Mouse (Mus musculus): Measurements from ENCODE around the gene Gm11985.
A peak's percentile ranks its signal among the peaks of the same experiment; 100 is the strongest.

The Gm11985 gene

DNA sequence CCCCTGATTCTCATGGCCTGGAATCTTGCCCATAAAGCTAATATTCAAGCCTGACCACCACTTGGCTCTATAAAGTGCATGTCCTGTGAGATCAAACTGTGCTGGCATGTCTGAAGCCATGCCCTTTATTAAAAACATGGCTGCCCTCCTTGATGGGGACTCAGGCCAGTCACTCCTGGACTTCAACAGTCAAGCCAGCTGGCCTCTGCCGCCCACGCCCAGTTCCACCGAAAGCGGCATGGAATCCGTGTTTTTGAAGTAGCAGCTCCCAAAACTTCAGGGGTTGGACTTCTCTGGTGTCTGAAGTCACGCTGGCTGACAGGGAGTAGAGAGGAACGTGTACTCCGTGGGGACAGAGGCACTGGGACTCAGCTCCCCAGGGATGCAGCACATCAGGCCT lies 40.8 kb downstream of the Gm11985 start:
- no peak for TF ChIP-seq GATA4 (IDR thresholded peaks at IDR 0.05; ENCODE audit: insufficient replicate concordance, low read length)

DNA sequence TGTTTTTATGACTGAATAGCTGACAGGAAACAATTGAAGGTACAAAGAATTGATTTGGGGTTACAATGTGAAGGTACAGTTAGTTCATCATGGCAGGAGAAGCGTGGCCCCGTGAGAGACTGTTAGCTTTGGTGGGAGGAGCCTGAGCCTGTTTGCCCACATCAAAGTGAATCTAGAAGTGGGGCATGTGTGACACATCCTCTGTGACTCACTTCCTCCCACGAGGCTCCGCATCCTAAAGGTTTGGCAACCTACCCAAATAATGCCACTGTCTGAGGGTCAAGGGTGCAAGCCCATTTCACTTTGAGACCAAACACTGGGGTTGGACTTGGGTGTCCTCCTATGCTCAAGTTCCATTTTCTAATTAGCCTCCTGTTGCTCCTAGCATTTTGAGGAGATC lies 43.1 kb downstream of the Gm11985 start:
- no peak for TF ChIP-seq GATA4 (IDR thresholded peaks at IDR 0.05; ENCODE audit: insufficient replicate concordance, low read length)

DNA sequence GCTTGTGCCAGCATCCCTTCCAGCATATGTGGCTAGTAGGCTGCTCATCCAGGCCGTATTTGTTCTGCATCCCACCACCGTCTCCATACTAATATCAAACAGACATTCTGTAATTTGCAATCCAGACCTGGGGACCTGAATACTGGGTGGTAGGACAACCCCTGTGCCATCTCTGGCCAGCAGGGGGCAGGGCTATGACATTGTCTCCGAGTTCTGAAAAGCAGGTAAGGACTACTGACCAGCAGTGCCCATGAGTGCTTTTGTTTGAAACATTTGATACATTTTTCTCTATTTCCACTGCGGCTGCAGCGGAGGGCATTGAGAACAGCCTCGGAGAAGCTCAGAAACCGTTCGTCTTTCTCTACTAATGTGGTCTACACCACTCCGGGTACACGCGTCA lies 44.0 kb downstream of the Gm11985 start:
- TF ChIP-seq GATA4 (IDR thresholded peaks at IDR 0.05; ENCODE audit: insufficient replicate concordance, low read length): no peak

DNA sequence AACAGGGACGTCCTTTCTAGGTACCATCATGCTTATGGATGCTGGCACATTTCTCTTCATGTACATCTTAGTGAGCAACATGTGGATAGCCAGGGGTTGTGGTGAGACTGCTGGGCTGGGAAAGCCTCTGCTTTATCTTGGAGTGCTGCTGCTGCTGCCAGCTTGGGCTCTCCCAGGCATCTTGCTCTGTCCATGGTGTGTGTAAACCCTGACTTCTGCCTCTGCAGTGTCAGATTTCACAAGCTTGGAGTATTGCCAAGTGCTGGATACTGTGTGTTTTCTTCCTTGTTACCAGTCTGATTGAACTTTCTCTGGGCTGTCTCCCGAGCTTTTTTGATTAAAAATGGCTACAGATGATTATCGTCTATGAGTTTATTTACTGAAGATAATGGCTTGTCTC lies 45.6 kb downstream of the Gm11985 start:
- TF ChIP-seq GATA4 (IDR thresholded peaks at IDR 0.05; ENCODE audit: insufficient replicate concordance, low read length): no peak

DNA sequence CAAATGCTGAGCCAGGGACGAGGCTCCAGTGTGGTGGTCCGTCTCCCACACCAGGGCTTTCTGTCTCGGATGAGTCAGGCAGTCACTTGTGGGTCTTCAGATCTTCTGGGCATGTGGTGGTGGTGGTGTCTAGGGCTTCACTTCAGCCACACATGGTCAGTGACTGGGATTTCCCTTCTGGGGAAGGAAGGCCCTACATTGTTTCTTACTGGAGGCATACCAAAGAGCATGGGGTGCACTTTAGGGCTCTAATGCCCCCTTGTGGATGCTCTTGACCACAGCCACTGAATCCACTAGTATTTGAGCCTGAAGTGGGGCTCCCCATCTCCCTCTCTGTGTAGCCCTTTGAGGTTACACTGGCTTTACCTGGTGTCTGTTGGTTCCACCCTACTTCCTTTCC lies 47.9 kb downstream of the Gm11985 start:
- no peak for TF ChIP-seq GATA4 (IDR thresholded peaks at IDR 0.05; ENCODE audit: insufficient replicate concordance, low read length)

DNA sequence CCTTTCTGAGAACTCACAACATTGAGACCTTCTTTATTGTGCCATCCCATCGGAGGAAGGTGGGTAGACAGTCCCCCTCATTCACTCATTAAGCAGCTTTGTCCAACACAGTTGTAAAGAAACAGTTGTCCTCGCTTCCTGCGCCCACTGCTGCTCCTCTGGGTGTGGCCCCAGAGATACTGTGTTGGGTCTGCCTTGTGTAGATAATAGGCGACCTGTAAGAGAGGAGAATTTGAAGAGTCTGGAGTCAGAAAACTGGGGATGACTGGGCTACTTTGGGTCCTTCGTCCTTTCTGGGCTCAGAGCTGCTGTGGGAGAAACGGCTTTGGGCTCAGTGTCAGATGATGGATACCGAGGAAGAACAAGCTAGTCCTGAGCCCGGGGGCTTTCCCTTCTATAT lies 50.0 kb downstream of the Gm11985 start:
- TF ChIP-seq GATA4 (IDR thresholded peaks at IDR 0.05; ENCODE audit: insufficient replicate concordance, low read length): no peak

DNA sequence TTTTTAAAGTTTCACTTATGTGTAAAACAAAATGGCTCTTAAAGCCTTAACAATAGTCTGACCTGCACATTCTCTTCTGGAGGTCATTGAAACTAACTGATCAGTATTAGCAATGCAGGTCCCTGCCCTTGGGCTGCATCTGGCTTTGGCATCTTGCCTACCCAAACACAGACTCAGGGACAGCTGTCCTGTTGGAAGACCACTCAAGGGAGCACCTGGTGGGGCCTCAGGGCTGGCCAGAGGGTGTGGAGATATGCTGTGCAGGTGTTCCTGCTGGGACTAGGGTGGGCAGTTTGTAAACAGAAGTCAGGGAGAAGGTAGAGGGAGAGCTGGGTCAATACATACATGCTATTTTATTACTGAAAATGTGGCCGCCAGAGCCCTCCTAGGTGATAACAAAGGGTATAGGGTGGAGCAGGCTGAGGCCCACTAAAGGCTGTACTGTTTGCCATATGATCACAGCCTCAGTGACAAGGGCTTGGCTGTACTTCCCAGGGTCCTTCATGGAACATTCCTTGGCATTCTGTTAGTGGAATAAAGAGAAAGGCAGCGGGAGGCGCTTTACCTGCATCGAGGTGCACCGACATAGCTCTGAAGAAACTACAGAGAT lies 52.0 kb downstream of the Gm11985 start:
- no peak for TF ChIP-seq GATA4 (IDR thresholded peaks at IDR 0.05; ENCODE audit: insufficient replicate concordance, low read length)

DNA sequence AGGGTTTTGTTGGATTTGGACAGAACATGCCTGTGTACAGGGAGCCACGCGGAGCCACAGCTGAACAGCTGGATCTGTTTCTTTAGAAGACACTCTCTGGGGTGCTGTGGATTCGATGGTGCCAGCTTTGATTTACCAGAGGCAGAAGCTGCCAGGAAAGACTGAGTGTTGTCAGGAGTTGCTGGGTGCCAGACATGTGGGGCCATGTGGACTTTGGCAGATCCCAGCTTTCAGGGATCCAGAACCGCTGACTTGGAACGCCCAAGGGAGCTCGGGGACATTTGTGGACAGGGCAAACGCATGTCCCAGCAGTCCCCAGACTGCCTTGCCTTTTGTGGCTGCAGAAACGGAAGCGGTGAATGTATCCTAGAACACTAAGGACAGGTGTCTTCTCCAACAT lies 52.6 kb downstream of the Gm11985 start:
- TF ChIP-seq GATA4 (IDR thresholded peaks at IDR 0.05; ENCODE audit: insufficient replicate concordance, low read length): no peak

DNA sequence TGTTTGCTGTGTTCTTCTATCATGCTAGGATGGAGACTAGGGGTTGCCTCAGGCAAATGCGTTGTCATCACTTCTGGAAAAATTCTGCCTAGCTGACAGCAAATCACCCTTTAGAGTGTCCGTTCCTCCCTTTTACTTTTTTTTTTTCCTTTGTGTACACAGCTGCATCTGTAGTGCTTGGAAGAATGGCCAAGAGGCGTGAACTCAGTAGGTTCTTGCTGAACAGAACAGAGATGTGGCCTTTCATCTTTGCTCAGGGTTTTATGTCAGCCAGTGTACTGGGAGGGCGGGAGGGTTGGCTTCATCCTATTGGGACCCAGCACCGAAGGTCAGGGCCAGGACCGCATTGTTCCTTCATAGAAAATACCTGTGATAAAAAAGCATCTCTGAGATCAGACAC lies 53.1 kb downstream of the Gm11985 start:
- TF ChIP-seq GATA4 (IDR thresholded peaks at IDR 0.05; ENCODE audit: insufficient replicate concordance, low read length): peak; percentile 12; the same call in 1 of the 2 replicates

DNA sequence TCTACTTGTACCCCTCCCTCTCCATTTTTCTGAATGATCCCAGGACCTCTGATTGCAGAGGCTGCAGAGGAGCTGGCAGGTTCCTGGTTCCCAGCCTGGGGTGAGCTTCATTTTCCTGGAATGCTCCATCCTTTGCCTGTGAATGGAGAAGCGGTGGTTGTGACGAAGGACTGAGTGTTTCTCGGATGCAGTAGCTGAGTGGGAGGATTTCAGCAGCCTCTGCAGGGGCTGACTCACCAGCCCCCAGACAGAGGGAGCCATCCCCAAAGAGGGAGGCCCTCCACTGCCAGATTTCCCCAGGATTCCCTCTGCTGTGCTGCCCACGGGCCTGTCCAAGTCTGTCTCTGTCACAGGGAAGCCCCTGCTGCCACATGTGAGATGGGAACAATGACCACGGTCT lies 54.0 kb downstream of the Gm11985 start:
- no peak for TF ChIP-seq GATA4 (IDR thresholded peaks at IDR 0.05; ENCODE audit: insufficient replicate concordance, low read length)

DNA sequence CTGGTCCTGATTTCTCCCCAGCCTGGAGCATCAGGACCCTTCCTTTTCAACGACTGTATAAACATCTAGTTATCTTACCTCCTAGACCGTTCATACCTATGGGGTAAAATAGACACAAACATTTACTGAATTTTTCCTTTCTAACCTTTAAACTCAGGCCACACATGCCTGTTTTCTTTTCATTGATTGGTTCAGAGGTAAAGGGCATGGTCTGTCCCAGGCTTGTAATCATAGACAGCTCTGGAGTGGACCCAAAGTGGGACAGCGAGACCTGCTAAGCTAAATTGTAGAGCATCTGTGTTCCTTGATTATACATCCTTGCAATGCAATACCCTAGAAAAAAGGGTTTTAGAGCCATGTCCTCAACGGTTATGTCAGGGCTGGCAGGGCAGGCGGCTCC lies 54.6 kb downstream of the Gm11985 start:
- no peak for TF ChIP-seq GATA4 (IDR thresholded peaks at IDR 0.05; ENCODE audit: insufficient replicate concordance, low read length)
